Mouse (Mus musculus): ENCODE data around the gene Cd209b.

Gene Cd209b

DNA sequence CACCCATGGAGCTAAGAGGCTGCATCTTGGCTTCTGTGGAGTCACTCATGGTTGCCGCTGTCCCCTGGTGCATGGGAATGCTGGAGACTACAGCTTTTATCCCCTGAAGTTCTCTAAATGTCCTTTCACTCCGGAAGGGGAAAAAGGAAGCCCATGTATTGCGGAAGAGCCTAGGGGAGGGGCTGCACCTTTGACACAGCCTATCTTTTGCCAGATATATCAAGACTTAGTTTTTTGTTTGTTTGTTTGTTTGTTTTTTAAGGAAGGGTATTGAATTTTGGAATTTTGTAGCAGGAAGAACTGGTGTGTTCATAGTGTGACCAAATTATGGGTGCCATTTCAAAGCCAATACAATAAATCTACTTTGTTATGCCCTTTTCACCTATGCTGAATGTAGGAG lies at the start of gene Cd209b:
Gene Cd209b (minus strand): TSS at position 101 of the 400 bp plus-strand sequence.
- DNase-seq: no peak

DNA sequence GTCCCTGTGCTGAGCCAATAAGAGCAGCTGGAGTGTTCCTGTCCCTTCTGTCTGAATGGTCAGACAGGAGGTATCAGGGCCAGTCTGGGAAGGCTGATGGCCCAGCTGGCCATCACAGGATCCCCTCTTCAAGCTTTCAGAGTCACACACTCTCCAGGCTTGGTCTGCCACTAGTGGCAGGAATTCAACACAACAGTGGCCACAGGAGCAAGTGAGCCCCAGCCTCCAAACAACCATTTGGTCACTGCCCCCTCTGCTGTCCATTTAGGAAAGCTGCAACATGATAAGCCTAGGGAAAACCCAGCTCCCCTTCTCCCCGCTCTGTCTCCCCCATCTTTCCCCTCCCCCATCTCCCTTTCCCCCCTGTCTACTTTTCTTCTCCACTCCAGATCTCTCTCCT lies 29.4 kb upstream of the Cd209b start:
- peak; percentile 3 for DNase-seq

DNA sequence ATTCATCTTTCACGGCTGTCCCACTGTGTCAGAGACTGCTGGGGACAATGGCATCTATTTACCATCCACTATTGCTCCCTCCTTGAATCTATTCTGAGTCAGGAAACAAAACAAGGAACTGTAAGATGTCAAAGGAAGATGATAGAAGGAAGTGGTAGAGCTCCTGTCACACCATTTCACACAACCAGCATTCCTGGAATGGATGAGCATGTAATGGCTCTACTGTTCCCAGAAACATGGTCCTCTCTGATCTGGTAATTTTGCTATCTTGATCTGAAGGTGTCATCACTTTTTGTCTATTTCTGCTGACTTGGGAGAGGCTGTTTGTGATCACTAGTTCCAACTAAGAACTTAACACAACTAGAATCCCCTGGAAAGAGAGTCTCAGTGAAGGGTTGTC lies 28.0 kb upstream of the Cd209b start, which contains the start of gene Cd209c:
Gene Cd209c (minus strand): TSS at position 101 of the 400 bp plus-strand sequence.
- no peak for DNase-seq

DNA sequence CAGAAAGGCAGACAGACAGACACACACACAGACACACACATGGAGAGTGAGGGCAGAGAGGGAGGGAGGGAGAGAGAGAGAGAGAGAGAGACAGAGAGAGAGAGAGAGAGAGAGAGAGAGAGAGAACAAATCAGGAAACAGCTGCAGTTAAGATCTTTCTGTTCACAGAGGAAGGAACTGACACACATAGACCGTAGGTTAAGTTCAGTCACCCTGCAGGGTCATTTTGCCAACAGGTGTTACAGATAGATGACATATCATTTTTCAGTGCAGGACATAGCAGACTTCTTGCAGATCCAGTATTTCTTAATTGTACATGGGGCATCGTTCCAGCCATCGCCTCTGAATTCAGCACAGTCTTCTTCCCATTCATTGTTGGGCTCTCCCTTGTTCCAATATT lies 13.4 kb upstream of the Cd209b start:
- DNase-seq: no peak

DNA sequence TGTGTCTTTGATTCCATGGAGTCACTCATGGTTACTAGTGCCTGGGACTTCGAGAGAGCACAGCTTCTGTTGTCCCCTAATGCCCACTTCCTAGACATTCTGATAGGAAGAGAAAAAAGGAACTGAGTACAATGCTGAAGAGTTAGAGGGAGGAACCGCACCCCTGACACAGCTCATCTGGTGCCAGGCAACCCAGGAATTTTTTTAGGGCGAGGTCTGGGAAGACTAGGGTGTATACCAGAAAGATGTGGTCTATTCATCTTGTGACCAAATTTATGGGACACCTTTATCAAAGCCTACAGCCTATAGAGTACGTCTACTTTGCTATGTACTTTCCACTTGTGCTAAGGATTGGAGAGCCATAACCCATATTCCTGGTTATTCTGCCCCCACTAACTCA lies 48.2 kb downstream of the Cd209b start, which contains the start of gene Cd209d:
Gene Cd209d (minus strand): TSS at position 101 of the 400 bp plus-strand sequence.
- DNase-seq: no peak

DNA sequence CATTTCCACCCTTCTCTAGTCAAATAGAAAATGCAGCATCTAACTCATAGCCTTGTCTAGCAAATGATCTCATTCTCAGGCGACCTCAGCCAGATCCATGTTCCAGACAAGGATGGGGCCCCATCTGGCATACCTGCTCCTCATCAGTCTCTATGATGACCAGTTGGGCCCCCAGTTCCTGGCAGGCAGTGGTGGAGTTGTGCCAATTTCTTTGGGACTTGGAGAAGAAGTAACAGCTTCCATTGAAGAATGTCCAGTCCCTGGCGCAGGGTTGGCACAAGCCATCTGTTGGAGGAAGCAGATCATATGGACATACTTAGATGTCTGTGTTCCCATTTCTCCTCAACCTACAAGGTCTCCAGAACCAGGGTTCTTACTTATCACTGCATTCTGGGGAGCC lies 50.5 kb downstream of the Cd209b start:
- DNase-seq: peak; percentile 1
